Mouse (Mus musculus): ENCODE measurements around the gene Cmip.

The Cmip gene

GRCm38 (mm10) chr8:117328758-117329157 lies 71.9 kb downstream of the Cmip start:
- no peak for DNase-seq

DNA sequence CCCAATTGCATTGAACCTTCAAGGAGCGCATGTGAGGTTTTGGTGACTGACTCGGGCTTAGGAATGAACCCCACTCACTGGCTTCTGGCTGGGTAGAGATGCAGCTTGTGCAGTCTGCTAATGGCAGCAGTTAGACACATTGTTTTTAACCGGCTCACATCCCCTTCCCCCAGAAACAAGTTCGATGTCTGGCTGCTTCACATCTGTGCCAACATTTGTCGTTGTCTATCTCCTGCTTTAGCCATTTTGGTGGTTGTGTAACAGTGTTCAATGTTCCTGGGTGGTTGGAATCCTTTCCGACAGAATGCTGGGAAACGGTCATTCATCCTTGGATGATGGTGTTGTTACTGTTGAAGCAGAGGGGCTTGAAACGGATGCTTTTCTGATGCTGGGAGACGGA lies 72.3 kb downstream of the Cmip start:
- DNase-seq = no peak

DNA sequence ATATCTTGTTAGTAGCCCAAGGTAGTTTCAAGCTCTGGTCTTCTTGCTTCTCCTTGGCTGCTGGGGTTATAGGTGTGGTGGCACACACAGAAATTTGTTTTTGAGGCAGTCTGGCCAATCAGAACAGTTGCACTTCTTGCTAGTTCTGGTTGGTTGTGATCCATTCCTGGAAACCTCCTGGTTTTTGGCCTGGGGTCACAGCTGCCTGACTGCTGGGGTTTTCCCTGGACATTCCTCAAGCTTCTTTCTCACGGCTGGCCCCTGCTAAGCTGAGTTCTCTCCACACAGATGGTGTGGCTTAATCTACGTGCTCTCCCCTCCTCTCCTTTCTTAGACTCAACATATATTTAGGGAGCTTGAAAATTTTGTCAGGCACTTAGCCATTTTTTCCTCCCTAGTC lies 73.0 kb downstream of the Cmip start:
- DNase-seq = no peak

DNA sequence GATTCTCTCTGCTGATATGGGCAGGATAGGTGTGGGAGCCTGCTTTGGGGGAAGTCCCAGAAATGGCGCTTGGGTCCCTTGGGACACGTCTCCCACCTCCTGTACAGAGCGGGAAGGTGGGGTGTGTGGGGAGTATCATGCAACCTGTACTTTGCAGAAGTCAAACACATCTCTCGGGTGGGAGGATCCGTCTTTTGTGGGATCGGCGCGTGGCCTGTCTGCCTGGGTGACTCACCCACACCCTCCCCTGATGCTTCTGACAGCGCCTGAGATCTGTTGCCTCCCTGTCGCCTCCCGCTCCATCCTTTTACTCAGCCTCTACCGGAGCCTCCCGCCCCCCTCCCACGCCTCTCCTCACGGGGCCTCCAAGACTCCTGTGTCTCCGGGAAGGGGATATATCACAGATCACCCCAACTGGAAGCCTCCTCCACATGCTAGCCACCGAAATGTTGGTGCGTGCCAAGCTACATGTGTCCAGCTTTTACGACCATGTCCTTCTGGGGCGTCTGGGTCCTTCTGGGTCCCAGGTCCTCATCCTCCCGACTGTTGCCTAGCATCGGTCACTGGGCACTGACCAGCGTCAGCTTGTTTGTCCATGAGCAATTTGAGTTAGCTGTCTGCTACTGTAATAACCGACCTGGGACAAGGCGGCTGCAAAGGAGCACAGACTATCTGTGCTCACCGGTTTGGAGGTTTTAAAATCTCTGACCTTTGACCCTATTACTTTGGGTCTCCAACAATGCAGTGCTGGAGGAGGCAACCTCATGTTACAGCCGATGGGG lies 75.6 kb downstream of the Cmip start:
- DNase-seq = no peak

DNA sequence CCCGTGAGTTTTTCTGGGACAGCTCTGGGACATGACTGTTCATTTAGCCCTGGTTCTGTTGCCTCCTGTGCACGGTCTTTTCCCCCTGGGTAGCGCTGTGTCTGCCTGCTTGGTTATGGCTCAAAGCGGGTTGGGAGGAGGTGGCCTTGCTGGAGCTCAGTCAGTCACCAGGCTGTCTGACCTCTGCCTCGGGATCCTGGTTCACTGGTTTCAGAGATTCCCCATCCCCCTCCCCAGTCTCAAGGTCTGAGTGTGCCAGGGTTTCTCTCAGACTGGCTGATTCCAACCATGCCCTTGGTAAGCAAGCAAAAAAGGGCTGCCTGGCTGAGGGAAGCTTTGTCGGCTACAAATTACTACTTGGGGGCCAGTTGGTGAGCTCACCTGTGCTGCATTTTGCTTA lies 76.8 kb downstream of the Cmip start:
- no peak for DNase-seq

- peak in 1 of 2 experiments; percentile 22 for DNase-seq
These were observed 77.3 kb downstream of the Cmip start for GRCm38 (mm10) chr8:117334058-117334747.

DNA sequence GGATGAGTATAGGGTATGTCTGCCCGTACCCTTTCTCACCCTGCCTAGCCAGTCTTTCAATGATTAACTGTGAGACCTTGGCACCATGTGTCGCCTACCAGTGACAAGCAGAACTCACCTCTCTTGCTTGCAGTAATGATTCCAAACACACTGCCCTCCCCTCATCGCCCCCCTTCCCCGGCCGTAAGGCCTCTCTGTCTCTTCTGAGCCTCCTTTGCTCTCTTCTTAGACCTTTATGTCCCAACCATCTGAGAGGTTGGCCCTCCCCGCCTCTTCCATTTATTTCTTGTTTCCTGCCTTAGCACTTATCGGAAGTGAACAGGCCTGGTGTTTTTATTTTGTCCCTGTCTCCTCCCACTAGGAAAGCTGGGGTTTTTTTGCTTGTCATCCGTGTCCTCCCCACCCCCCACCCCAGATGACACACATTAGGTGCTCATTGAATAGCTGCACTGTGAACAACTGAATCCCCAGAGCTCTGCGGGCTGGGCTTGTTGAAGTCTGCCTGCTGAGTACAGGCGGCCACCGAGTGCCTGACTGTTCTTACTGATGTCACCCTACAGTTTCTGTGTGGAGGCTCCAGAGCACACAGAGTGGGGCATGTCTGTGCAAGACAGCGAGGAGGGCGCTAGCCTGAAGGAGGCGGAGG lies 78.0 kb downstream of the Cmip start:
- DNase-seq = no peak

GRCm38 (mm10) chr8:117335423-117335822 lies 78.6 kb downstream of the Cmip start:
- DNase-seq = no peak

- no peak for DNase-seq
These were observed 80.3 kb downstream of the Cmip start for GRCm38 (mm10) chr8:117337188-117337587.

DNA sequence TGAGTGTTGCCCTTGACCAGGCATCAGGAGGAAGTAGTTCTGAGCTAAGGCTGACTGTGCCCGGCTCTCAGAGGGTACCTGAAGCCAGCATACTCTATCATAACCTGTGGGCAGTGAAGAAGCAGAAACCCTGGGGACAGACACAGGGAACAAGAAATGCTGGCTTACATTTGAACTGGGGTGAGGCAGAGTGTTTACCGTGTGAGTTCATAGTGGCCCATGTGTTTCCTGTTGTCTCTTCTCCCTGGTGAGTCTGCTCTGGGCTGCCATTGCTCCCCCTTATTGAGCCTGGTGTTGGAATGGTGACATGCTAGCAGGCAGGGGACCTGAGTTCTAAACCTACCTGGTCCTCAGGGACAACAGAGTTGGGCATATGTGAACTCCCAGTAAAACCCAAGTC lies 81.8 kb downstream of the Cmip start:
- DNase-seq = no peak

GRCm38 (mm10) chr8:117339296-117339957 lies 82.6 kb downstream of the Cmip start:
- no peak for DNase-seq

- DNase-seq = peak; percentile 22 to 38
These were observed 83.2 kb downstream of the Cmip start for GRCm38 (mm10) chr8:117339958-117340651.

DNA sequence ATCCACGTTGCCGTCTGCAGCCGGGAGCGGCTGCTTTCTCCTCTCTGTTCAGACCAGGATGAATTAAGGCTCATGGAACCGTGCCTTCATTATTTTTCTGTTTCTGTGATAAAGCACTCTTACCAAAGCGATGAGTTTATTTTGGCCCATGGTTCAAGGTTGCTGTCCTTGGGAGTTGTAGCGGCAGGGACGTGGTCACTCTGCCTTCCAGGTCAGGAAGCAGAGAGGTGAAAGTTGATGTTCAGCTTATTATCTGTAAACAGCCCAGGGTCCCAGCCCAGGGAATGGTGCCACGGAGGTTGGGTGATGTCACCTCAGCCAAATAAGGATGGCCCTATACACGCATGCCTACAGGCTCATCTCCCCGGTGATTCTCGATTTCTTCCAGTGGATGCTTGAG lies 83.9 kb downstream of the Cmip start:
- DNase-seq = no peak

DNA sequence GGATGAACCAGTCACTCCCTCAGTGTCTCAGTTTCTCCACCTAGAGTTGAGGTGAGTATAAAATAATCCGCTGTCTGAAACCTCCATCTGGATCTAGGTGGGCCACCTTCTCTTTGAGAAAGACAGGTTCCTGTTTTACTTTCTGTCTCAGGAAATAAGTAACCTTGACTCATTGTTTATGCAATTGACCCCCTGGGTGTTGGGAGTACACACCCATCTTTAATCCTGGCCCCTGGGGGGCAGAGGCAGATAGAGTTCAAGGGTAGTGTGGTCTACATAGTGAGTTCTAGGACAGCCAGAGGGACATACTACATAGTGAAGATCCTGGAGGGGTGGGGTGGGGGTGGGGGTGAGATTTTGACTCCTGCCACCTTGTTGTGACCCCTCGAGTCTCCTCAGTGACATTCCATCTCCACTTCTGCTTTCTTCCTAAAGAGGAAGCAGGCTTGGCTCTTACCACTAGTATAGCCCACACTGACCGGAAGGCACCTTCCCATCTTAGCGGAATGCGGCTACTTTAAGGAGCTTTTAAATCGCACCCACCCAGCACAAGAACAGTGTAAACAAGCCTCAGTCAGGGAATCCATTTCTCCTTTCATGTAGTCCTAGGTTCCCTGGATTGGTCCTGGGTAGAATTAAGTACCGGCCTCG lies 86.0 kb downstream of the Cmip start:
- DNase-seq = no peak

- no peak for DNase-seq
These were observed 86.6 kb downstream of the Cmip start for GRCm38 (mm10) chr8:117343484-117343883.

DNA sequence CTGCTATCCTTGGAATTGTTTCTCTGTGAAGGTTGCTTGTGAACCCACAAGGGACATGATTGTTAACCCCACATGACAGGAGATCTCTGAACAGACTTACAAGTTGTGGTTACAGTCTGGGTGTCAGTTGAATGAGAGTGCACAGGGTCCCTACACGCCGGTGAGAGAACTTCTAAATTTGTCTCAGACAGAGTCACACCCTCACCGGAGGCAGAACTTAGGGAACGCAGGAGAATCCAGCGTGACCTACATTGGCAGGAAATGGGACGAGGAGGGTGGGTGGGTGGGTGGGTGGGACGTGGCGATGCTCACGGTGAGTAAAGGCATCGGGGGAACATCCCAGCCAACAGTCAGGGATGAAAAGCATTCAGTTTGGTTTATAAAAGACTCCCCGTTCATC lies 88.0 kb downstream of the Cmip start:
- DNase-seq = no peak

DNA sequence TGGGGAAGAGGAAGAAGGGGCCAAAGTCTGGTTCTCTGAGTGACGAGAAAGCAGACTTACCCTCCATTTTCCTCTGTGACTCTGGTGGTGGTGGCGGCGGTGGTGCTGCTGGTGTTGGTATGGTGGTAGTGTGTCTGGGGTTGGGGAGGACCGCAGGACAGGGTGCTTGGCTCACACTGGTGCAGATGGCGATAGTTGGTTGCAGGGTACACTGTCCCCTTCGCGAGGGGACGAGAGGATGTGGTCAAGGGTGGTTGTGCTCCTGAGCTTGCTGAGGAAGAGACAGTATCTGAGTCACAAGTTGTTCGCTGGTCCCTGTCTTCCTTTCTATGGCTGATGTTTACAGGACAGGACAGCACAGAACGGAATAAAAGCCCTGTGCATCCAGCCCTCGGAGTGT lies 88.5 kb downstream of the Cmip start:
- DNase-seq = no peak

GRCm38 (mm10) chr8:117347556-117347955 lies 90.7 kb downstream of the Cmip start:
- DNase-seq = no peak

- DNase-seq = no peak
These were observed 92.0 kb downstream of the Cmip start for GRCm38 (mm10) chr8:117348718-117349394.

- no peak for DNase-seq
These were observed 92.7 kb downstream of the Cmip start for GRCm38 (mm10) chr8:117349541-117349940.

- no peak for DNase-seq
These were observed 95.2 kb downstream of the Cmip start for GRCm38 (mm10) chr8:117352098-117352497.
